Mouse (Mus musculus) embryonic facial prominence, embryonic 14.5 days (tissue): ENCODE data around the gene Atp2b2. TPM values are rescaled to one million over a fixed set of nuclear protein-coding genes. Genes with fewer than 3 reads are reported as not detected.

ENCODE experiments used
- ATAC-seq: fragments of 200-750 bp; cut with Nextera tagmentation; 2 replicates; pipeline ENCODE4 v1.8.0; 2017; ENCODE audit warnings: low read depth, moderate number of reproducible peaks, moderate TSS enrichment
- DNase-seq: peaks from one replicate; pipeline ENCODE4 v3.0.0-alpha.2; 2015; ENCODE audit warnings: low spot score
- H3K27ac ChIP-seq: fragments of 300-500 bp; sonication (generic); replicated peaks from 2 replicates; pipeline ENCODE4 v1.5.1; 2014; ENCODE audit warnings: low read depth, mild to moderate bottlenecking, low read length, moderate library complexity
- H3K27me3 ChIP-seq: fragments of 300-500 bp; sonication (generic); replicated peaks from 2 replicates; pipeline ENCODE4 v1.6.1; 2014; ENCODE audit warnings: low read length; ENCODE audit not compliant: control insufficient read depth, insufficient read depth
- H3K36me3 ChIP-seq: fragments of 300-500 bp; sonication (generic); 2 replicates; pipeline ENCODE4 v1.6.1; 2014; ENCODE audit warnings: low read length, mixed read lengths; ENCODE audit not compliant: control insufficient read depth, insufficient read depth
- H3K4me1 ChIP-seq: fragments of 300-500 bp; sonication (generic); 2 replicates; pipeline ENCODE4 v1.6.1; 2014; ENCODE audit warnings: antibody characterized with exemption, low read length; ENCODE audit not compliant: control insufficient read depth, insufficient read depth
- H3K4me2 ChIP-seq: fragments of 300-500 bp; sonication (generic); 2 replicates; pipeline ENCODE4 v1.6.1; 2014; ENCODE audit warnings: low read depth, mild to moderate bottlenecking, low read length, moderate library complexity, mixed read lengths
- H3K4me3 ChIP-seq: fragments of 300-500 bp; sonication (generic); 2 replicates; pipeline ENCODE4 v1.5.1; 2014; ENCODE audit warnings: low read depth, mild to moderate bottlenecking, low read length
- H3K9ac ChIP-seq: fragments of 300-500 bp; sonication (generic); 2 replicates; pipeline ENCODE4 v1.6.1; 2014; ENCODE audit warnings: low read depth, mild to moderate bottlenecking, low read length, moderate library complexity, mixed read lengths
- H3K9me3 ChIP-seq: fragments of 300-500 bp; sonication (generic); 2 replicates; pipeline ENCODE4 v1.6.1; 2016; ENCODE audit warnings: low read length; ENCODE audit not compliant: control insufficient read depth
- WGBS: fragments of 180-500 bp; shearing (Covaris S2); extraction: QIAGEN DNeasy Blood & Tissue Kit; methylation state at CpG from one replicate; pipeline ENCODE4 v1.1.7; 2014; 5-methylcytosine and 5-hydroxymethylcytosine counted together
- polyA plus RNA-seq: library from polyadenylated mRNA; unstranded; fragments of >200 nt; fragmentation: Nextera tagmentation; extraction: Ambion mirVana; gene quantifications from 2 replicates; pipeline ENCODE4 v1.2.1, GENCODE M21; 2014

The Atp2b2 gene
- polyA plus RNA-seq, 1 experiment from 2014 or later, result 1.4 TPM

- H3K36me3 ChIP-seq, result no peaks in the 10 kb centered on the region
Observed at GRCm38 (mm10) chr6:113908066-113908465, 134.3 kb downstream of the Atp2b2 start.

GRCm38 (mm10) chr6:113904406-113904805 lies 138.0 kb downstream of the Atp2b2 start:
- DNase-seq (no peak), ATAC-seq (no peak)
- Histone ChIP-seq H3K4me1 (no peaks in the 10 kb centered on the region), H3K4me2 (no peak overlapping the region), H3K9me3 (no peaks in the 10 kb centered on the region), H3K36me3 (no peaks in the 10 kb centered on the region), H3K27ac (no peak overlapping the region), H3K27me3 (no peaks in the 10 kb centered on the region), H3K4me3 (no peak overlapping the region), H3K9ac (no peak overlapping the region)
- WGBS, result 55% methylated on average over 5 of the region's 5 CpGs

More at GRCm38 (mm10) chr6:113908066-113908465, 134.3 kb downstream of the Atp2b2 start:
- no peak for DNase-seq
- Histone ChIP-seq H3K9ac (no peak overlapping the region), H3K27me3 (no peaks in the 10 kb centered on the region), H3K9me3 (no peaks in the 10 kb centered on the region), H3K4me3 (no peak overlapping the region), H3K4me1 (no peaks in the 10 kb centered on the region), H3K4me2 (no peak overlapping the region), H3K27ac (no peak overlapping the region)
- no peak for ATAC-seq

GRCm38 (mm10) chr6:113896023-113896422 lies 146.4 kb downstream of the Atp2b2 start:
- ATAC-seq, result no peak

GRCm38 (mm10) chr6:113894008-113894407 lies 148.4 kb downstream of the Atp2b2 start:
- Histone ChIP-seq H3K36me3 (no peaks in the 10 kb centered on the region), H3K4me1 (no peaks in the 10 kb centered on the region), H3K4me2 (no peak overlapping the region), H3K9me3 (no peaks in the 10 kb centered on the region), H3K9ac (no peak overlapping the region), H3K27me3 (peaks cover 40% of the 10 kb centered on the region), H3K4me3 (no peak overlapping the region), H3K27ac (no peak overlapping the region)
- no peak for ATAC-seq
- DNase-seq, result no peak
- WGBS, result 78% methylated on average over 3 of the region's 3 CpGs

More at GRCm38 (mm10) chr6:113896023-113896422, 146.4 kb downstream of the Atp2b2 start:
- Histone ChIP-seq H3K4me3 (no peak overlapping the region), H3K4me2 (no peak overlapping the region), H3K4me1 (no peaks in the 10 kb centered on the region), H3K9ac (no peak overlapping the region), H3K27me3 (peaks cover 20% of the 10 kb centered on the region), H3K36me3 (no peaks in the 10 kb centered on the region), H3K9me3 (no peaks in the 10 kb centered on the region), H3K27ac (no peak overlapping the region)
- WGBS, result 90% methylated on average over 4 of the region's 4 CpGs
- DNase-seq, result no peak

- H3K4me1 ChIP-seq, result no peaks in the 10 kb centered on the region
- H3K4me3 ChIP-seq, result no peak overlapping the region
- H3K27ac ChIP-seq, result no peak overlapping the region
- 50% methylated on average over 13 of the region's 13 CpGs for WGBS
- no peaks in the 10 kb centered on the region for H3K36me3 ChIP-seq
- H3K4me2 ChIP-seq, result no peak overlapping the region
- no peak for DNase-seq
- no peak overlapping the region for H3K9ac ChIP-seq
- ATAC-seq, result no peak
- H3K9me3 ChIP-seq, result no peaks in the 10 kb centered on the region
- H3K27me3 ChIP-seq, result peaks cover 43% of the 10 kb centered on the region
Observed at GRCm38 (mm10) chr6:113892091-113892674, 150.2 kb downstream of the Atp2b2 start.

- Histone ChIP-seq H3K4me2 (peak overlapping the region; percentile 67), H3K9me3 (no peaks in the 10 kb centered on the region), H3K9ac (peak overlapping the region; percentile 49; the same call in 1 of the 2 replicates), H3K27ac (no peak overlapping the region), H3K4me3 (peak overlapping the region; percentile 41), H3K36me3 (no peaks in the 10 kb centered on the region), H3K27me3 (peaks cover 43% of the 10 kb centered on the region), H3K4me1 (no peaks in the 10 kb centered on the region)
- ATAC-seq (peak; percentile 75), DNase-seq (peak; percentile 22)
- WGBS, result 2% methylated on average over 26 of the region's 49 CpGs
Observed at GRCm38 (mm10) chr6:113891225-113891967, 151.0 kb downstream of the Atp2b2 start.

- H3K9ac ChIP-seq, result peak overlapping the region; percentile 49; the same call in 1 of the 2 replicates
- no peaks in the 10 kb centered on the region for H3K36me3 ChIP-seq
- no peaks in the 10 kb centered on the region for H3K9me3 ChIP-seq
- peak overlapping the region; percentile 67 for H3K4me2 ChIP-seq
- H3K27me3 ChIP-seq, result peaks cover 43% of the 10 kb centered on the region
- no peak for ATAC-seq
- H3K27ac ChIP-seq, result no peak overlapping the region
- under 1% methylated on average over 10 of the region's 10 CpGs for WGBS
- H3K4me3 ChIP-seq, result peak overlapping the region; percentile 41
- no peaks in the 10 kb centered on the region for H3K4me1 ChIP-seq
- DNase-seq, result no peak
Observed at GRCm38 (mm10) chr6:113890858-113891213, 151.6 kb downstream of the Atp2b2 start.

- Histone ChIP-seq H3K27ac (no peak overlapping the region), H3K36me3 (no peaks in the 10 kb centered on the region), H3K27me3 (peaks cover 43% of the 10 kb centered on the region), H3K4me1 (no peaks in the 10 kb centered on the region), H3K9me3 (no peaks in the 10 kb centered on the region), H3K4me3 (peak overlapping the region; percentile 41; the same call in 1 of the 2 replicates), H3K9ac (0 out of 2 replicates have a peak overlapping the region, but pooled peaks have one; percentile 49), H3K4me2 (peak overlapping the region; percentile 67)
- no peak for ATAC-seq
- no peak for DNase-seq
- WGBS, result 14% methylated on average over 15 of the region's 16 CpGs
Observed at GRCm38 (mm10) chr6:113890023-113890857, 152.2 kb downstream of the Atp2b2 start.
